Comparison of ENCODE assay signal across 19 mouse cellular contexts in the genomic region with DNA sequence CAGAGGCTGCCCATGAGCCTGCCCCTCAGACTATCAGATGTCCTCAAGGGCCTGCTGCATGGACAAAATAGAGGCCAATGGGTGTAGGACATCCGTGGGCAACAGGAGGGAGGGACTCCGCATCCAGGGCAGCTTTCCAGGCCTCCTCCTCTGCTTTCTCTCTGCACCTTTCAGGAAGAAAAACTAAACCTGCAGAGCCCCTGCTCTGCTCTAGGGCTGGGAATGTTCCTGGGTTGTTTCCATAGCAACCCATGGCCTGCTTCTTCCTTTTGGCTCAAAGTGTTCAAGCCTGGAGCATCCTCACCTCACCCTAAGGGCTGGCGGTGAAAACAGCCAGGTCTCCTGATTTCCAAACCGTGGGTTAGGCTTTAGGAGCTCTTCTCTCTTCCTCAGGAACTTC.
DNase-seq lines count a peak whose midpoint lies in the region; ATAC-seq and TF ChIP-seq lines count a peak whose summit lies in the region.
"Had no signal": no experiment of that assay in that cellular context is flagged by ENCODE, and none has a peak within 500 bp of the region (broad histone marks: within the 10 kb centered on the region; RNA-seq: fewer than 3 reads in every experiment).

No protein-coding gene starts in this region.

- H3K27ac ChIP-seq in gastrocnemius, adult 2 months = no peak overlapping the region
- H3K27ac ChIP-seq in midbrain, embryonic 16.5 days (ENCODE audit: low read length) = peak overlapping the region; percentile 39; the same call in 1 of the 2 replicates
- no peak overlapping the region for H3K27ac ChIP-seq in midbrain, embryonic 14.5 days (replicated peaks; ENCODE audit: low read depth, low read length)
- H3K27ac ChIP-seq in hindbrain, postnatal 0 days = 0 out of 2 replicates have a peak overlapping the region, but pooled peaks have one; percentile 9
- no peak overlapping the region for H3K27ac ChIP-seq in intestine, embryonic 15.5 days
- H3K27ac ChIP-seq: embryonic facial prominence, embryonic 13.5 days; heart, embryonic 10.5 days; stomach, postnatal 0 days had no signal

- WGBS in midbrain, embryonic 16.5 days = 44% methylated on average over 4 of the region's 4 CpGs
- 51% methylated on average over 4 of the region's 4 CpGs for WGBS in midbrain, embryonic 14.5 days
- WGBS in hindbrain, postnatal 0 days = 44% methylated on average over 4 of the region's 4 CpGs
- WGBS in intestine, embryonic 15.5 days = 52% methylated on average over 4 of the region's 4 CpGs

- 0 out of 2 replicates have a peak overlapping the region, but pooled peaks have one; percentile 1 for H3K9ac ChIP-seq in midbrain, embryonic 16.5 days (ENCODE audit: low read depth, low read length)
- no peak overlapping the region for H3K9ac ChIP-seq in midbrain, embryonic 14.5 days (replicated peaks; ENCODE audit: low read length)
- H3K9ac ChIP-seq in hindbrain, postnatal 0 days (replicated peaks; ENCODE audit: low read length) = no peak overlapping the region
- H3K9ac ChIP-seq in intestine, embryonic 15.5 days = no peak overlapping the region
- H3K9ac ChIP-seq: embryonic facial prominence, embryonic 13.5 days; liver, postnatal 0 days had no signal

- no peak overlapping the region for H3K4me2 ChIP-seq in midbrain, embryonic 16.5 days (ENCODE audit: low read length)
- H3K4me2 ChIP-seq in midbrain, embryonic 14.5 days (ENCODE audit: low read length) = no peak overlapping the region
- no peak overlapping the region for H3K4me2 ChIP-seq in hindbrain, postnatal 0 days (ENCODE audit: low read depth, low read length)
- no peak overlapping the region for H3K4me2 ChIP-seq in intestine, embryonic 15.5 days (replicated peaks)
- H3K4me2 ChIP-seq: embryonic facial prominence, embryonic 13.5 days had no signal

- H3K4me3 ChIP-seq in gastrocnemius, adult 2 months = no peak overlapping the region
- no peak overlapping the region for H3K4me3 ChIP-seq in midbrain, embryonic 16.5 days (ENCODE audit: low read depth, low read length)
- no peak overlapping the region for H3K4me3 ChIP-seq in midbrain, embryonic 14.5 days (replicated peaks; ENCODE audit: low read depth, low read length)
- H3K4me3 ChIP-seq in hindbrain, postnatal 0 days (ENCODE audit: low read length) = no peak overlapping the region
- H3K4me3 ChIP-seq in intestine, embryonic 15.5 days (replicated peaks) = no peak overlapping the region
- H3K4me3 ChIP-seq: embryonic facial prominence, embryonic 13.5 days; heart, embryonic 10.5 days; megakaryocyte, embryonic 14.5 days had no signal

- intact Hi-C loops in gastrocnemius, adult 2 months (cut with DNase I) = no loop called here

- ATAC-seq in midbrain, embryonic 16.5 days = peak; percentile 40
- ATAC-seq in midbrain, embryonic 14.5 days (ENCODE audit: low FRiP score, low TSS enrichment) = no peak
- peak; percentile 19; the same call in 1 of the 2 replicates for ATAC-seq in hindbrain, postnatal 0 days
- ATAC-seq in intestine, embryonic 15.5 days = no peak
- ATAC-seq: liver, postnatal 0 days had no signal

- no peaks in the 10 kb centered on the region for H3K27me3 ChIP-seq in midbrain, embryonic 16.5 days (ENCODE audit: control insufficient read depth, insufficient read depth, low read depth, low read length)
- H3K27me3 ChIP-seq in midbrain, embryonic 14.5 days (ENCODE audit: control insufficient read depth, insufficient read depth, low read length) = no peaks in the 10 kb centered on the region
- no peaks in the 10 kb centered on the region for H3K27me3 ChIP-seq in hindbrain, postnatal 0 days (ENCODE audit: insufficient read depth, low read length)
- no peaks in the 10 kb centered on the region for H3K27me3 ChIP-seq in intestine, embryonic 15.5 days (replicated peaks)

- DNase-seq in gastrocnemius, adult 2 months = peak; percentile 42
- no peak for DNase-seq in gastrocnemius, postnatal 25 days
- no peak for DNase-seq in midbrain, embryonic 14.5 days
- peak; percentile 61 for DNase-seq in hindbrain, postnatal 0 days (ENCODE audit: low spot score)
- DNase-seq in skeletal muscle tissue, adult 2 months (ENCODE audit: low read depth, low spot score) = peak; percentile 36
- DNase-seq: adrenal gland, adult 2 months; cerebellum, adult 9-10 months; kidney, adult 2 months; kidney, postnatal 10 days; layer of hippocampus, postnatal 36 days; liver, postnatal 0 days; lung, postnatal 14 days; right cerebral cortex, postnatal 4 days had no signal

- TF ChIP-seq CTCF in gastrocnemius, adult 2 months (IDR thresholded peaks at IDR 0.05) = no peak
- TF ChIP-seq CTCF in hindbrain, postnatal 0 days (IDR thresholded peaks at IDR 0.05; ENCODE audit: low read depth) = no peak

- H3K4me1 ChIP-seq in midbrain, embryonic 16.5 days (ENCODE audit: control insufficient read depth, insufficient read depth, low read length) = peaks cover 37% of the 10 kb centered on the region
- peaks cover 45% of the 10 kb centered on the region for H3K4me1 ChIP-seq in midbrain, embryonic 14.5 days (ENCODE audit: control insufficient read depth, insufficient read depth, low read length)
- peaks cover 26% of the 10 kb centered on the region for H3K4me1 ChIP-seq in hindbrain, postnatal 0 days (ENCODE audit: insufficient read depth, low read length)
- H3K4me1 ChIP-seq in intestine, embryonic 15.5 days (replicated peaks) = no peaks in the 10 kb centered on the region

- H3K36me3 ChIP-seq in midbrain, embryonic 16.5 days (ENCODE audit: control insufficient read depth, insufficient read depth, low read length) = no peaks in the 10 kb centered on the region
- no peaks in the 10 kb centered on the region for H3K36me3 ChIP-seq in midbrain, embryonic 14.5 days (ENCODE audit: control insufficient read depth, insufficient read depth, low read length)
- no peaks in the 10 kb centered on the region for H3K36me3 ChIP-seq in hindbrain, postnatal 0 days (ENCODE audit: insufficient read depth, low read length)
- no peaks in the 10 kb centered on the region for H3K36me3 ChIP-seq in intestine, embryonic 15.5 days
- H3K36me3 ChIP-seq: embryonic facial prominence, embryonic 13.5 days; heart, embryonic 10.5 days had no signal

- no peaks in the 10 kb centered on the region for H3K9me3 ChIP-seq in midbrain, embryonic 16.5 days (replicated peaks; ENCODE audit: control insufficient read depth, low read length, poor library complexity, severe bottlenecking)
- no peaks in the 10 kb centered on the region for H3K9me3 ChIP-seq in midbrain, embryonic 14.5 days (ENCODE audit: control insufficient read depth, low read length)
- no peaks in the 10 kb centered on the region for H3K9me3 ChIP-seq in hindbrain, postnatal 0 days (ENCODE audit: low read length)
- H3K9me3 ChIP-seq in intestine, embryonic 15.5 days = no peaks in the 10 kb centered on the region
- H3K9me3 ChIP-seq: embryonic facial prominence, embryonic 13.5 days; heart, embryonic 10.5 days; megakaryocyte, embryonic 14.5 days had no signal

Comparison
In these comparisons a context has a peak if more than half of its experiments do, and no peak if none do; other contexts are left out.
1. DNase-seq: peak in gastrocnemius, adult 2 months (single experiment), hindbrain, postnatal 0 days (single experiment) and skeletal muscle tissue, adult 2 months (single experiment); none in gastrocnemius, postnatal 25 days (single experiment) and midbrain, embryonic 14.5 days (single experiment).
2. H3K27ac ChIP-seq: peak in midbrain, embryonic 16.5 days (single experiment) and hindbrain, postnatal 0 days (single experiment); none in gastrocnemius, adult 2 months (single experiment), midbrain, embryonic 14.5 days (single experiment) and intestine, embryonic 15.5 days (single experiment).
3. ATAC-seq: peak in midbrain, embryonic 16.5 days (single experiment) and hindbrain, postnatal 0 days (single experiment); none in midbrain, embryonic 14.5 days (single experiment) and intestine, embryonic 15.5 days (single experiment).